Mouse (Mus musculus) heart, embryonic 14.5 days (tissue): Measurements from ENCODE around the gene Spr. TPM values are rescaled to one million over a fixed set of nuclear protein-coding genes. Genes with fewer than 3 reads are reported as not detected.

Source experiments
- polyA plus RNA-seq: library from polyadenylated mRNA; unstranded; fragments of >200 nt; fragmentation: Nextera tagmentation; extraction: Ambion mirVana; gene quantifications from 2 replicates; pipeline ENCODE4 v1.2.1, GENCODE M21; 2014

The Spr gene
- polyA plus RNA-seq, 1 experiment from 2014 or later, result 83.6 TPM

Other genes starting within 250 kb of the Spr start
- 21.2 and 22.2 TPM in 2 replicates for gene Exoc6b, start 68.3 kb downstream of the Spr start, polyA plus RNA-seq
- not detected in 2 replicates for gene Emx1, start 49.7 kb upstream of the Spr start, polyA plus RNA-seq
- gene Sfxn5, start 195.7 kb upstream of the Spr start, polyA plus RNA-seq, result 2.7 and 3.1 TPM in 2 replicates
- gene Rab11fip5, start 236.9 kb upstream of the Spr start, polyA plus RNA-seq, result 36.5 and 42.2 TPM in 2 replicates